In genomic region chr1:153095826-153096727, GRCm38 (mm10) we compare ENCODE assay signal across 11 mouse cellular contexts.
DNase-seq lines count a peak whose midpoint lies in the region; ATAC-seq and TF ChIP-seq lines count a peak whose summit lies in the region.
"Had no signal": no experiment of that assay in that cellular context is flagged by ENCODE, and none has a peak within 500 bp of the region (broad histone marks: within the 10 kb centered on the region; RNA-seq: fewer than 3 reads in every experiment).

No protein-coding gene starts in this region.

- TF ChIP-seq POLR2A in ES-Bruce4 (IDR thresholded peaks at IDR 0.05; ENCODE audit: insufficient read depth, low read length) = no peak
- TF ChIP-seq POLR2A in brain, embryonic 14.5 days (IDR thresholded peaks at IDR 0.05; ENCODE audit: borderline replicate concordance, extremely low read depth, insufficient read depth, insufficient read length, poor library complexity, severe bottlenecking) = no peak

- WGBS in hindbrain, embryonic 10.5 days = 19% methylated on average over 16 of the region's 16 CpGs
- WGBS in hindbrain, embryonic 14.5 days = 25% methylated on average over 16 of the region's 16 CpGs

- no peak for ATAC-seq in hindbrain, embryonic 14.5 days (ENCODE audit: low FRiP score)

- no peak overlapping the region for H3K4me2 ChIP-seq in hindbrain, embryonic 14.5 days (replicated peaks)
- H3K4me2 ChIP-seq: neural tube, embryonic 15.5 days had no signal

- H3K27ac ChIP-seq in hindbrain, embryonic 10.5 days = peak overlapping the region; percentile 5; the same call in 1 of the 2 replicates
- H3K27ac ChIP-seq in hindbrain, embryonic 14.5 days = no peak overlapping the region
- H3K27ac ChIP-seq in ES-Bruce4 (ENCODE audit: insufficient read depth, low read length) = peak overlapping the region; percentile 93
- H3K27ac ChIP-seq: neural tube, embryonic 15.5 days had no signal

- no peak overlapping the region for H3K9ac ChIP-seq in hindbrain, embryonic 14.5 days
- peak overlapping the region; percentile 53 for H3K9ac ChIP-seq in ES-Bruce4 (ENCODE audit: low read depth, poor library complexity, severe bottlenecking)
- H3K9ac ChIP-seq: neural tube, embryonic 15.5 days had no signal

- no peaks in the 10 kb centered on the region for H3K9me3 ChIP-seq in hindbrain, embryonic 10.5 days
- H3K9me3 ChIP-seq in hindbrain, embryonic 14.5 days (ENCODE audit: control insufficient read depth, low read length) = no peaks in the 10 kb centered on the region
- no peaks in the 10 kb centered on the region for H3K9me3 ChIP-seq in ES-Bruce4 (replicated peaks; ENCODE audit: control insufficient read depth, insufficient read depth, low read length, poor library complexity, severe bottlenecking)
- H3K9me3 ChIP-seq: neural tube, embryonic 15.5 days had no signal

- peaks cover 61% of the 10 kb centered on the region for H3K4me1 ChIP-seq in hindbrain, embryonic 10.5 days (replicated peaks)
- no peaks in the 10 kb centered on the region for H3K4me1 ChIP-seq in hindbrain, embryonic 14.5 days (replicated peaks; ENCODE audit: control insufficient read depth, insufficient read depth, low read length)
- peaks cover 6% of the 10 kb centered on the region for H3K4me1 ChIP-seq in ES-Bruce4 (ENCODE audit: control insufficient read depth, insufficient read depth, low read length)

- H3K36me3 ChIP-seq in hindbrain, embryonic 10.5 days = no peaks in the 10 kb centered on the region
- H3K36me3 ChIP-seq in hindbrain, embryonic 14.5 days (replicated peaks; ENCODE audit: control insufficient read depth, insufficient read depth) = no peaks in the 10 kb centered on the region; the same call in 1 of the 2 replicates
- H3K36me3 ChIP-seq in ES-Bruce4 (ENCODE audit: control insufficient read depth, insufficient read depth, low read length, poor library complexity, severe bottlenecking) = no peaks in the 10 kb centered on the region

- peaks cover 19% of the 10 kb centered on the region for H3K27me3 ChIP-seq in hindbrain, embryonic 10.5 days (ENCODE audit: insufficient read depth, poor library complexity, severe bottlenecking)
- H3K27me3 ChIP-seq in hindbrain, embryonic 14.5 days (ENCODE audit: control insufficient read depth, insufficient read depth, low read length) = no peaks in the 10 kb centered on the region
- no peaks in the 10 kb centered on the region for H3K27me3 ChIP-seq in ES-Bruce4 (ENCODE audit: control insufficient read depth, insufficient read depth, low read length, poor library complexity, severe bottlenecking)
- H3K27me3 ChIP-seq: CH12.LX; neural tube, embryonic 15.5 days had no signal

- peak; percentile 14 for DNase-seq in hindbrain, embryonic 10.5 days (ENCODE audit: low spot score)
- no peak for DNase-seq in hindbrain, embryonic 14.5 days (ENCODE audit: low spot score)
- peak; percentile 40 for DNase-seq in brain, embryonic 14.5 days (ENCODE audit: low read depth)
- peak; percentile 76 to 83 for DNase-seq in lung, adult 18-20 months
- no peak for DNase-seq in cerebellum, adult 11-12 months
- DNase-seq in cerebellum, postnatal 25 days = no peak
- DNase-seq in T-cell, adult 2 months (ENCODE audit: low spot score) = no peak

- TF ChIP-seq CTCF in ES-Bruce4 (IDR thresholded peaks at IDR 0.05; ENCODE audit: low read depth, low read length) = no peak
- no peak for TF ChIP-seq CTCF in brain, embryonic 14.5 days (IDR thresholded peaks at IDR 0.05; ENCODE audit: borderline replicate concordance, extremely low read depth, insufficient read depth, insufficient read length)

- H3K4me3 ChIP-seq in hindbrain, embryonic 10.5 days = no peak overlapping the region
- no peak overlapping the region for H3K4me3 ChIP-seq in hindbrain, embryonic 14.5 days (replicated peaks; ENCODE audit: low read length)
- peak overlapping the region; percentile 16 for H3K4me3 ChIP-seq in ES-Bruce4 (ENCODE audit: low read depth, low read length)
- H3K4me3 ChIP-seq: erythroblast, embryonic 14.5 days; neural tube, embryonic 15.5 days had no signal

- TF ChIP-seq EP300 in ES-Bruce4 (IDR thresholded peaks at IDR 0.05; ENCODE audit: insufficient read depth, low read depth, low read length) = peak; percentile 86

Comparison
In these comparisons a context has a peak if more than half of its experiments do, and no peak if none do; other contexts are left out.
1. DNase-seq: peak in hindbrain, embryonic 10.5 days (single experiment), brain, embryonic 14.5 days (single experiment) and lung, adult 18-20 months (2 of 2); none in hindbrain, embryonic 14.5 days (single experiment), cerebellum, adult 11-12 months (single experiment), cerebellum, postnatal 25 days (0 of 2) and T-cell, adult 2 months (single experiment).